Mouse (Mus musculus): ENCODE data around the gene Gm20517.

DNA sequence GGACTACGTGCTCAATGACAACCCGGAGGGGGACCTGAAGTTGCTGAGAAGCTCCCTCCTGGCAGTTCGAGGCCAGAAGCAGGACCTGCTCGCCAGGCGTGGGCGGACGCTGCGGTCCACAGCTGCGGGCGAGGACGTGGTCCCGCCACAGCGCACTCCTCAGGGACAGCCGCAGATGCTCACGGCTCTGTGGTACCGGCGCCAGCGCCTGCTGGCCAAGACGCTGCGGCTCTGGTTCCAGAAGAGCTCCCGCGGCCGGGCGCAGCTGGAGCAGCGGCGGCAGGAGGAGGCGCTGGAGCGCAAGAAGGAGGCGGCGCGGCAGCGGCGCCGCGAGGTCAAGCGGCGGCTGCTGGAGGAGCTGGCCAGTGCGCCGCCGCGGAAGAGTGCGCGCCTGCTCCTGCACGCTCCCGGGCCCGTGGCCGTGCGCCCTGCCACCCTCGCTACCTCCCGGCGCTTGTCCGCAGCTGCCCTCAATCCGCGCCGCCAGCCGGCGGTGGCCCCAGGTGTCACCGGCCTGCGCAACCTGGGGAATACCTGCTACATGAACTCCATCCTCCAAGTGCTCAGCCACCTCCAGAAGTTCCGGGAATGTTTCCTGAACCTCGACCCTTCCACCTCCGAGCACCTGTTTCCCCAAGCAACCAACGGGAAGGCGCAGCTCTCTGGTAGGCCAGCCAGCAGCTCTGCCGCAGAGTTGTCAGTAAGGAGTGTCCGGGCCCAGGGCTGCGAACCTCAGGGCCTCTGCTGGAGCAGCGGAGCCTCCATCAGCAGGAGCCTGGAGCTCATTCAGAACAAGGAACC, 61.1 kb downstream of the Gm20517 start:
- TF ChIP-seq E2F4 (IDR thresholded peaks at IDR 0.05; ENCODE audit: insufficient read depth) (no peak), POLR2A (IDR thresholded peaks at IDR 0.05; ENCODE audit: insufficient read length, low read depth) (no peak), MAX (IDR thresholded peaks at IDR 0.05; ENCODE audit: low read depth) (no peak), MYOD1 (IDR thresholded peaks at IDR 0.05; ENCODE audit: control insufficient read depth in 1 of 3, insufficient read length in 2 of 3, low read depth in 2 of 3) (no peak), POLR2AphosphoS2 (IDR thresholded peaks at IDR 0.05; ENCODE audit: insufficient read length, low read depth) (no peak)
